Mouse (Mus musculus) CD4-positive, CD25-positive, alpha-beta regulatory T cell, adult 4 months (primary cell): ENCODE data around the gene Lrrc46. TPM values are rescaled to one million over a fixed set of nuclear protein-coding genes. Genes with fewer than 3 reads are reported as not detected.

Experiments used
- ATAC-seq: one replicate; pipeline ENCODE4 v1.8.0; 2017
- polyA plus RNA-seq, 2 experiments: library from polyadenylated mRNA; unstranded; fragments of 100-300 nt; shearing (Covaris generic); gene quantifications; one replicate each; pipeline ENCODE4 v1.2.1; 2017

Gene Lrrc46
- polyA plus RNA-seq, 2 experiments from 2014 or later = not detected

- peak; percentile 94 for ATAC-seq
Observed at GRCm38 (mm10) chr11:97007093-97007794, 34.0 kb downstream of the Lrrc46 start.

DNA sequence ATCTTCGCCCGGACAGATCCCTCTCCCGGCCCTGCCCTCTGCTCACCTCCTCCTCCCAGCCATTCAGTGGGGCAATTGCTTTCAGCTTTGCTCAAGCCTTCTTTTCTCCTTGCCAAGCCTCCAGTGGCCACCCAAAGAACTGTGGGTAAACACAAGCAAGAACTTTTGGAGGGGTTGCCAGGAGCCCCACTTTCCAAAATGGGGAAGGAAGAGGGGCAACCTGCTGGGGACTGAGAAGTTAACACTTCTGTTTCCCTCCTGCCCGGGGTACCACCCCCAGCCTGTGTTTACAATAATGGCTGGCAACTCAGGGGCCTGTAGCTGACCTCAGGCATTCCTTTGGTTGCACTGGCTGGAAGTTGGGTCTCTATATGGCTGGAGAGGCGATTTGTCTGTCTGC lies 38.0 kb downstream of the Lrrc46 start:
- no peak for ATAC-seq

DNA sequence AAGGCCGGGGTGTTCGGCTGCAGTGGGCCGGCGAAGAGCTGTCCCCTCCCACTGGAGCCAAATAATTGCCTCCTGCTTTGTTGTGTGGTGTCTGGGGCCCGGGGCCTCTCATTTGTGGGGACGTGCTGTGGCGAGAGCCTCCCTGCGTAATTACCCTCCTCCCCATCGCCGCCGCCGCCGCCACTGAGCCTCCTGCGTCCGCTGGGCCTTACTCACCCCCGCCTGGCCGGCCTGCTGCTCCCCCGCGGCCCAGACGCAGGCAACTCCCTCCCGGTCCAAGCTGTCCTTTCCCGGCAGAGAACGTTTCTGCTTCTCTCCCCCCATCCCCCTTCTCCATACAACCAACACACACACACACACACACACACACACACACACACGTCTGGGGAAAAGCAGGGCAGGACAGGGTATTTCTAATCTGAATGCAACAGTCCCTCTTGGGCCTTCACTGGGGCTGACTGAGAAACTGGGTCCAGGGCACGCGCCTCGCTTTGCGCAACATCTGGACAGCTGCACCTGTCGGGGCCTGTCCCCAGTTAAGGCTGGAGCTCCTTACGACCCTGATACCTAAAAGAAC lies 43.7 kb downstream of the Lrrc46 start:
- no peak for ATAC-seq

- peak; percentile 21 for ATAC-seq
Observed at GRCm38 (mm10) chr11:96996773-96997379, 44.3 kb downstream of the Lrrc46 start.

- ATAC-seq = peak; percentile 97
Observed at GRCm38 (mm10) chr11:96995836-96996772, 45.1 kb downstream of the Lrrc46 start.

DNA sequence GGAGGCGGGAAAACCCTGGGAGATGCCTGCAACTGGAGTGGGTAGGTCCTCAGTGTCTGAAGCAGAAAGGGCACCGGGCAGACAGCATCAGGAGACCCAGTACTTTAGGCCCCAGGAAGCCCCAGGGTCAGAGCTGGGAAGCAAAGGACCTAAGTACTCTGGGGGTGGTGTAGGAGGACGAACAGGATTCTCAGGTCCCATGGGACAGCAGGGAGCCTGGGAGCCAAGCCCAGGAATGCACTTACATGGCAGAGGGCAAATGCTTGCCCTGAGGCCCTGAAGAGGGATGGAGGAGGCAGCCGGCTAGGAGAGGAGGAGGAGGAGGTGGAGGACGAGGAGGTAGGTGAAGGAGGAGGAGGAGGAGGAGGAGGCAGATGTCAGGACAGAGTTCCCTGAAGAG lies 46.2 kb downstream of the Lrrc46 start:
- ATAC-seq = no peak

GRCm38 (mm10) chr11:96992722-96993311 lies 48.4 kb downstream of the Lrrc46 start:
- ATAC-seq = peak; percentile 6

DNA sequence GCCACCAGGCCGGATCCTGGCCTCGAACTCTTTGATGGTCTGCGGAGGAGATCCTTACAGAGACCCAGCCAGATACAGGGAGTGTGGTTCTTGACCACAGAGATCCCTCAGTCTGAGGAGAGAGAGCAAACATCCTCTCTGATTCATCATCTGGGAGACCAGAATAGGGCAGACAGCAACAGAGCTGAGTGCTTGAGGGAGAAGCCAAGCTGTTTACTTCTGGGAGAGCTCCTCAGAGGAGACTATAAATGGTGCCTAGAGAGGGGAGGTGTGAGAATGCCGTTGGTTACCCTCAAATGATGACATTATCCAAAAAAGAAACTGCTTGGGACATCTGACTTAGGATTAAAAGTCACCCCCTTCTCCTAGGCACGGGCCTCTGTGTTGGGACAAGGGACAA lies 49.7 kb downstream of the Lrrc46 start:
- no peak for ATAC-seq

- ATAC-seq = peak; percentile 94
Observed at GRCm38 (mm10) chr11:96987873-96988655, 53.1 kb downstream of the Lrrc46 start.

DNA sequence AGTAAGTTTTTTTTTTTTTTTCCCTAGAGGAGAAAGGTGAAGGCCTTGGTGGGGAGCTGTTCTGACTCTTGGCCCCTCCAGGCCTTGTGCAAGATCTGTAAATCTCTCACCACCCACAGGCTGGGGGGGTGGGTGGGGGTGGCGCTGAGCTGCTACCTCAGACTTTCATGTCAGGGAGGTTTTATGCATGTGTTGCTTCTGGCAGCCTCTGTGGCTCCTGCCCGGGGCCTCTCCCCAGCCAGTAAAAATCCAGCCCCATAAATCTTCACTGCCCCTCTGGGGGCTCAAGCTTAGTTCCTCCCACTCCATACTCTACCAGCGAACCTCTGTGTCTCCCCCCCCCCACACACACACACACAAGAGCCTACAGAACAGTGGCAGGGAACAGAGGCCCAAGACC lies 54.7 kb downstream of the Lrrc46 start:
- ATAC-seq = no peak

GRCm38 (mm10) chr11:96984903-96985302 lies 56.3 kb downstream of the Lrrc46 start:
- no peak for ATAC-seq

Other genes starting within 250 kb of the Lrrc46 start
- gene Nfe2l1, start 211.4 kb downstream of the Lrrc46 start, polyA plus RNA-seq = 10 to 100 TPM; 21.3 to 26.1 TPM
- gene Copz2, start 191.5 kb downstream of the Lrrc46 start, polyA plus RNA-seq = not detected
- gene Cdk5rap3, start 124.9 kb downstream of the Lrrc46 start, polyA plus RNA-seq = 100 to 1,000 TPM in 1 of 2 experiments, 10 to 100 TPM in 1; 82.3 to 119 TPM
- gene Prr15l, start 113.3 kb downstream of the Lrrc46 start, polyA plus RNA-seq = 1 to 10 TPM in 1 of 2 experiments, under 1 TPM in 1; 0.48 to 1.5 TPM
- gene Pnpo, start 97.4 kb downstream of the Lrrc46 start, polyA plus RNA-seq = 10 to 100 TPM; 28.5 to 48.5 TPM
- gene Sp2, start 58.4 kb downstream of the Lrrc46 start, polyA plus RNA-seq = 10 to 100 TPM; 19.5 to 22.9 TPM
- 1 to 10 TPM; 1.7 to 3.0 TPM for gene Sp6, start 28.0 kb downstream of the Lrrc46 start, polyA plus RNA-seq
- 10 to 100 TPM in 1 of 2 experiments, 1 to 10 TPM in 1; 7.3 to 14.8 TPM for gene Scrn2, start 11.5 kb downstream of the Lrrc46 start, polyA plus RNA-seq
- gene Mrpl10, start 153 bp upstream of the Lrrc46 start, polyA plus RNA-seq = 10 to 100 TPM; 60.9 to 82.9 TPM
- gene Osbpl7, start 9.2 kb upstream of the Lrrc46 start, polyA plus RNA-seq = 10 to 100 TPM; 24.9 to 46.4 TPM
- gene Tbx21, start 73.9 kb upstream of the Lrrc46 start, polyA plus RNA-seq = 1 to 10 TPM; 2.2 TPM
- under 1 TPM in 1 of 2 experiments, not detected in 1; 0.09 TPM for gene Tbkbp1, start 110.1 kb upstream of the Lrrc46 start, polyA plus RNA-seq
- 10 to 100 TPM; 23.5 to 33.4 TPM for gene Kpnb1, start 146.5 kb upstream of the Lrrc46 start, polyA plus RNA-seq
- 10 to 100 TPM; 34.4 to 41.1 TPM for gene Npepps, start 239.2 kb upstream of the Lrrc46 start, polyA plus RNA-seq